Mouse (Mus musculus) cerebellum, postnatal 25 days (tissue): ENCODE results near the gene Nubp1.

Source experiments
- DNase-seq, 2 experiments: peaks; one replicate each; pipeline ENCODE4 v3.0.0; 2021; ENCODE audit warnings: mixed read lengths in 2 of 2

Gene Nubp1

GRCm38 (mm10) chr16:10411764-10412746, at the start of gene Nubp1:
Nubp1 (plus strand) TSS chr16:10411948.
- DNase-seq = peak; percentile 97 to 98

DNA sequence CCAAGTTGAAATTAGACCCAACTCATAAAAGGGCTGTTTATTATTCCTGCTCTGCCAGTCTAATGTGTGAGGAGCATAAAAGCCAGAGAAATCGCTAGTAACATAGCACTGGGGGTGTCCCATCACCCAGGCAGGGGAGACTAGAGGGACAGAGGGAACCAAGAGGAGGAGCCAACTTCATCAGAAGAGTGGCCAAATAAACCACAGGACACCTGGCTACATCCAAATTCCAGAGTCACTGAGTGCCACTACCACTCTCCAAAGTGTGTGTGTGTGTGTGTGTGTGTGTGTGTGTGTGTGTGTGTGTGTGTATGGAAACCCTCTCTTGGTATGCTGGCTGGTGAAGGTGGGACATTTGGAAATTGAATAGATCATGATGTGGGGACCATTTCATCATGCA, 48.7 kb upstream of the Nubp1 start:
- peak in 1 of 2 experiments; percentile 15 for DNase-seq

DNA sequence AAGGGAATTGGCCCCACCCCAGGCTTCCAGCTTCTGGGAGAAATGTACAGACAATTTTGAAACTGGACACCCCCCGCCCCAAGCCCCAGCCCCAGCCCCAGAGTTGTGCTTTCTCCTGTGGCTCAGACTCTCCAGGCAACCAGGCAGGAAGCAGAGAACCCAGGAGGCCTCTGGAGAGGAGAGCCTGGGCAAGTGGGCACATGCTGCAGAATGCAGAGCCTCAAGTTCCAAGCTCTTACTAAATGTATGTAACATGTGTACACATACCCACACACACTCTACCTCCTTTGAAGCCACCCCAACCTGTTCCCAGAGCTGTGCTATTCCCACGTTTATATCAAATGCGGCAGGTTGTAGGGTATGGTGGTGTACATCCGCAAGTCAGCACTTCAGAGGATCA, 46.0 kb upstream of the Nubp1 start:
- no peak for DNase-seq

GRCm38 (mm10) chr16:10366240-10367217, 45.2 kb upstream of the Nubp1 start:
- DNase-seq = peak in 1 of 2 experiments; percentile 22

DNA sequence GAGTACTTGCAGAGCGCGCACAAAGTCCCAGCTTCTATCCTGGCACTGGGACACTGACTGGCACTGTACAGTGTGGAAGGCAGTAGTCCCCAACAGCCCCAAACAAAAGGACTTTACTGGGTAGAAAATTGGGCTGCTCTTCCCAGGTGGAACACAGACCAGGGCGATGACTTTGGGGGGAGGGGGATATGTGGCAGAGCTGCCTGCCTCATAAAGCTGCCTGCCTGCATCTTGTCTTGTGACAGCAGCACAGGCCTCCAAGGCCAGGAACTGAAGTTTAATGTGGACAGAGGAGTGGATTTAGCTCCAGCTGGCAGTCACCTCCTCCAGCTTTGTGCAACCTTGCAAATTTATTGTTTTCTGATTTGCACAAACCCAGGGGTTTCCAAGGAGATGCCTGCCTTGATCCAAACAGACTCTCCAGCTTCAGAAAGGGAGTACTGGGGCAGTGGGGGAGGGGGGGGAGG, 42.2 kb upstream of the Nubp1 start:
- peak in 1 of 2 experiments; percentile 6 for DNase-seq

DNA sequence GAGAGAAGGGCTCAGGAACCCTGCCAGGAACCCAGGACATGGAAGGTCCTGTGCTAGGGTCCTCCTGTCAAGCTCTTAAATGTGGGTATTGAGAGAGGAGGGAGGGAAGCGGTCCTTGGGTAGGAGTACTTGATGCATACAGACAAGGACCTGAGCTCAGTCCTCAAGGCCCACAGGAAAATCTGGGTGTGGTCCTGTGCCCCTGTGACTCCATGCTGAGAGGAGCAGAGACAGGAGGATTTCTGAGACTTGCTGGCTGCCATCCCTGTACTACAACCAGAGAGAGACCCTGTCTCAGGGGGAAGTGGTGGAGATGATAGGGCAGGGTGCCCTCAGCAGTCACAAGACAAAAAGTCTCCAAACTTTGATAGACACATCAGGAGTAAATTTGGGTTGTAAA, 41.8 kb upstream of the Nubp1 start:
- no peak for DNase-seq

- DNase-seq = peak in 1 of 2 experiments; percentile 18
Observed at GRCm38 (mm10) chr16:10372372-10372771, 39.4 kb upstream of the Nubp1 start.

GRCm38 (mm10) chr16:10374254-10375011, 37.3 kb upstream of the Nubp1 start:
- DNase-seq = peak; percentile 24 to 63

GRCm38 (mm10) chr16:10377286-10377685, 34.5 kb upstream of the Nubp1 start:
- no peak for DNase-seq

DNA sequence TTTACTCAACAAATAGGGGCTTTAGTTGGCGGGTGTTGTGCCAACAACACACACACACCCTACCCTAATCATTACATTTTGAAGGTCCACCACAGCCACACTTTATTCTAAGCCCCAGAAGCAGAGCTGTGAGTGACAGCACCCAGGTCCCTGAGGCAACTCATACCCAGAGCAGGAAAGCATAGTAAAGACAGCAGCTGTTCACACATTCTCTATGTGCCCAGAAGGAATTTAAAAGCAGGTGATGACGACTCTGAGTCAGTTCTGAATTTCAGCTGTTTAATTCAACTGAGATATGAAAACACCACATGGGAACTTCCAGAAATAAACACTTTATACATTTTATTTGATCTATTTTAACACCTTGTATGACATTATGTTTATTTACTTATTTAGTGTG, 32.2 kb upstream of the Nubp1 start:
- DNase-seq = no peak

- DNase-seq = peak in 1 of 2 experiments; percentile 10
Observed at GRCm38 (mm10) chr16:10384060-10384497, 27.7 kb upstream of the Nubp1 start.

DNA sequence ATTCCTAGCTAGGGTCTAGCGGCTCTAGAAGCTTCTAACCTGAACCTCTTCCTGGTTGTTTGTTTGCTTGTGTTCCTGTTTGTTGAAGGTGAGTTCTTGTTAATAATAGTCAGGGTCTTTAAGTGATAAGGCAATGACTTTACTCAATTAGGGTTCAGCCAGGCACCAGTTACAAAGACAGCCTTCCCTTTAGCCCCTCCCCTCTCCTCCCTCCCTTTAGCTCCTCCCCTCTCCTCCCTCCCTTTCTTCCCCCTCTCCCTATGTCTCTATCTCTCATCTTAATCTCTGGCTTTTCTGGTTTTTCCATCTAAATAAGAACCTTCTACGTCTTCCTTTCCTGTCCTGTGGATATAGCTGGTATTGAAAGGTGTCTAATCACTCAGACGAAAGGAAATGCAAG, 27.2 kb upstream of the Nubp1 start:
- DNase-seq = no peak

- DNase-seq = no peak
Observed at GRCm38 (mm10) chr16:10385261-10385660, 26.5 kb upstream of the Nubp1 start.

GRCm38 (mm10) chr16:10388634-10389365, 22.9 kb upstream of the Nubp1 start:
- no peak for DNase-seq

DNA sequence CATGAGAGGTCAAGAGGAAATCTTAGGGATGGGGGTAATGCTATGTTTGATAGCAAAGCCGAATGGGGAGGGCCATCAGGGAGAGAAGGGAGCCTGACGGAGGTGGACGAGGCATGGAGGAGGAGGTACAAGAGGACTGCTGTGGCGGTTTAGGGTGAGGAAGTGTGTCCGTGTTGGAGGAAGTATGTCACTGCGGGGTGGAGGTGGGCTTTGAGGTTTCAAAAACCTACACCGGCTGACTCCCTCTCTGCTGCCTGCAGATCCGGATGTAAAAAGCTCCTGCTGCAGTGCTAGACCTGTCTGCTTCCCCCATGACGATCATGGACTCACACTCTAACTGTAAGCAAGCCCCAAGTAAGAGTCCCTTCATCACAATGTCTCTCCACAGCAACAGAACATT, 19.2 kb upstream of the Nubp1 start:
- DNase-seq = no peak

- peak; percentile 68 to 80 for DNase-seq
Observed at GRCm38 (mm10) chr16:10394699-10395540, 16.8 kb upstream of the Nubp1 start, which contains the start of gene Tekt5. Tekt5 (minus strand) TSS chr16:10395490.

DNA sequence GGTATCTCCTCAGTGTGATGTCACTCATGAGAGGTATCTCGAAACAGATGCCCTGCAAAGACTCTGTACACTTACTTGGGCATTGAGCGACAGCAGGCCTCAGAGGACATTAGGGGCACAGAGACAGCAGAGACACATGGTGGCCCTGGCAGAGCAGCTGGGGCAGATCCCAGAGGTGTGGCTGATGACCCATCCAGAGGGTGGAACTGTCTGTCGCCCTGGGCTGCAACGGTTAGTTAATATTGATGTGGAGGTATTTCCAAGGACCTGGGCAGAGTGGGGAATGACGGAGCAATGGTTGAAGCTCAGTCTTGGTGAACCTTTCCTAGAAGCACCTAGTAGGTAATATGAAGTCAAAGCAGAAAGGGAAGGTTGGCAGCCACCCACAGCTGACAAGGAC, 13.0 kb upstream of the Nubp1 start:
- DNase-seq = no peak

GRCm38 (mm10) chr16:10399160-10399559, 12.6 kb upstream of the Nubp1 start:
- peak; percentile 89 to 91 for DNase-seq

DNA sequence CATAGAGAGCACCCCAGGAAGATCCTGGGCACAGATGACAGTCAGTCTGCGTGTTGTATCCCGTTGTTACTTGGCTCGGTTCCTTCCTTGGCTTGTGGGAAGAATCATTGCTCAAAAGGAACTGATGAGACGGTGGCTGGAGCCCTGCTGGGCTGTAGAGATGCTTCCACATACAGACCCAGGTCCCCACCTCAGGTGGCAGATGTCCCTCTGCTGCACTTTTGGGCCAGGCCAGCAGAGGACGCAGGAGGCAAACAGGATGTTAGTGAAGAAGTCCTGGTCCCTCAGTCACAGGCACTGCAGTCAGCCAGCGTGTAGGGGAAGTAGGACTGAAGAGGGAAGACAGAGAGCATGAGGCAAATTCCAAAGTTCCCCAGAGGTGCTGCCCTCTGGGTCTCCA, 4.2 kb downstream of the Nubp1 start:
- peak; percentile 88 to 90 for DNase-seq

DNA sequence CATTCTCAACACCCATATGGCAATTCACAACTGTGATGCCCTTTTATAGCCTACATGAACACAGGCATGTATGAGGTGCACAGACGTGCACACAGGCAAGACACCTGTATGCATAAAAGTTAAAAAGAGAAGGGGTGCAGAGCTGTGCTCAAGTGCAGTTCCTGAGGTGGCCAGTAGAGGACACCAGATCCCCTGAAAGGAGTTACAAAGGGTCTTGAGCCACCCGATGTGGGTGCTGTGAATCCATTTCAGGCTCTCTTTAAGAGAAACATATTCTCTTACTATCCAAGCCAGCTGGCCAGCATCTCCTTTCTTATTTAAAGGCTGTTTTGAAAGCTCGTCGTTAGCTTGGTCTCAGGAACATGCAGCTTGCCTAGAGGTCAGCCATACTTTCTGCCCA, 5.1 kb downstream of the Nubp1 start:
- peak in 1 of 2 experiments; percentile 34 for DNase-seq
